Mouse (Mus musculus): ENCODE results near the gene Agap1.

Agap1 gene

GRCm38 (mm10) chr1:89666154-89666553, 211.5 kb downstream of the Agap1 start:
- DNase-seq (ENCODE audit: low spot score): no peak

GRCm38 (mm10) chr1:89667387-89667786, 212.8 kb downstream of the Agap1 start:
- no peak for DNase-seq (ENCODE audit: low spot score)

- DNase-seq (ENCODE audit: low spot score): no peak
Observed at GRCm38 (mm10) chr1:89668635-89669034, 214.0 kb downstream of the Agap1 start.

- DNase-seq (ENCODE audit: low spot score): no peak
Observed at GRCm38 (mm10) chr1:89671110-89671787, 216.6 kb downstream of the Agap1 start.

GRCm38 (mm10) chr1:89673071-89673470, 218.5 kb downstream of the Agap1 start:
- DNase-seq (ENCODE audit: low spot score): no peak

- DNase-seq (ENCODE audit: low spot score): no peak
Observed at GRCm38 (mm10) chr1:89673686-89674085, 219.1 kb downstream of the Agap1 start.

GRCm38 (mm10) chr1:89674681-89675080, 220.1 kb downstream of the Agap1 start:
- no peak for DNase-seq (ENCODE audit: low spot score)

- DNase-seq (ENCODE audit: low spot score): no peak
Observed at GRCm38 (mm10) chr1:89676411-89676810, 221.8 kb downstream of the Agap1 start.

GRCm38 (mm10) chr1:89680673-89681072, 226.1 kb downstream of the Agap1 start:
- no peak for DNase-seq (ENCODE audit: low spot score)

GRCm38 (mm10) chr1:89688914-89689313, 234.3 kb downstream of the Agap1 start:
- no peak for DNase-seq (ENCODE audit: low spot score)

GRCm38 (mm10) chr1:89689544-89690212, 235.1 kb downstream of the Agap1 start:
- no peak for DNase-seq (ENCODE audit: low spot score)

GRCm38 (mm10) chr1:89691096-89691495, 236.5 kb downstream of the Agap1 start:
- no peak for DNase-seq (ENCODE audit: low spot score)

- no peak for DNase-seq (ENCODE audit: low spot score)
Observed at GRCm38 (mm10) chr1:89692420-89692819, 237.8 kb downstream of the Agap1 start.

- no peak for DNase-seq (ENCODE audit: low spot score)
Observed at GRCm38 (mm10) chr1:89694916-89695315, 240.3 kb downstream of the Agap1 start.

- no peak for DNase-seq (ENCODE audit: low spot score)
Observed at GRCm38 (mm10) chr1:89697241-89697640, 242.6 kb downstream of the Agap1 start.

- no peak for DNase-seq (ENCODE audit: low spot score)
Observed at GRCm38 (mm10) chr1:89700166-89700565, 245.6 kb downstream of the Agap1 start.

GRCm38 (mm10) chr1:89701162-89701730, 246.6 kb downstream of the Agap1 start:
- DNase-seq (ENCODE audit: low spot score): no peak

- no peak for DNase-seq (ENCODE audit: low spot score)
Observed at GRCm38 (mm10) chr1:89703294-89703693, 248.7 kb downstream of the Agap1 start.

GRCm38 (mm10) chr1:89705670-89706069, 251.1 kb downstream of the Agap1 start:
- no peak for DNase-seq (ENCODE audit: low spot score)

- no peak for DNase-seq (ENCODE audit: low spot score)
Observed at GRCm38 (mm10) chr1:89706862-89707261, 252.3 kb downstream of the Agap1 start.

- no peak for DNase-seq (ENCODE audit: low spot score)
Observed at GRCm38 (mm10) chr1:89707756-89708480, 253.3 kb downstream of the Agap1 start.

- DNase-seq (ENCODE audit: low spot score): no peak
Observed at GRCm38 (mm10) chr1:89709824-89710223, 255.2 kb downstream of the Agap1 start.

GRCm38 (mm10) chr1:89713681-89714080, 259.1 kb downstream of the Agap1 start:
- no peak for DNase-seq (ENCODE audit: low spot score)
